Mouse (Mus musculus) brain, embryonic 14.5 days (tissue): ENCODE measurements around the gene Ogfod1.
A peak's percentile ranks its signal among the peaks of the same experiment; 100 is the strongest.

Source experiments
- CTCF ChIP-seq: fragments of 200-500 bp; IDR thresholded peaks from 2 replicates; pipeline ENCODE4 v1.5.1; 2012; ENCODE audit warnings: inconsistent platforms, mild to moderate bottlenecking, moderate library complexity, borderline replicate concordance; ENCODE audit not compliant: insufficient read depth, insufficient read length; ENCODE audit errors: extremely low read depth
- POLR2A ChIP-seq: fragments of 200-500 bp; IDR thresholded peaks from 2 replicates; pipeline ENCODE4 v1.6.1; 2012; ENCODE audit warnings: mild to moderate bottlenecking, inconsistent platforms, borderline replicate concordance; ENCODE audit not compliant: poor library complexity, insufficient read depth, insufficient read length, severe bottlenecking; ENCODE audit errors: extremely low read depth

DNA sequence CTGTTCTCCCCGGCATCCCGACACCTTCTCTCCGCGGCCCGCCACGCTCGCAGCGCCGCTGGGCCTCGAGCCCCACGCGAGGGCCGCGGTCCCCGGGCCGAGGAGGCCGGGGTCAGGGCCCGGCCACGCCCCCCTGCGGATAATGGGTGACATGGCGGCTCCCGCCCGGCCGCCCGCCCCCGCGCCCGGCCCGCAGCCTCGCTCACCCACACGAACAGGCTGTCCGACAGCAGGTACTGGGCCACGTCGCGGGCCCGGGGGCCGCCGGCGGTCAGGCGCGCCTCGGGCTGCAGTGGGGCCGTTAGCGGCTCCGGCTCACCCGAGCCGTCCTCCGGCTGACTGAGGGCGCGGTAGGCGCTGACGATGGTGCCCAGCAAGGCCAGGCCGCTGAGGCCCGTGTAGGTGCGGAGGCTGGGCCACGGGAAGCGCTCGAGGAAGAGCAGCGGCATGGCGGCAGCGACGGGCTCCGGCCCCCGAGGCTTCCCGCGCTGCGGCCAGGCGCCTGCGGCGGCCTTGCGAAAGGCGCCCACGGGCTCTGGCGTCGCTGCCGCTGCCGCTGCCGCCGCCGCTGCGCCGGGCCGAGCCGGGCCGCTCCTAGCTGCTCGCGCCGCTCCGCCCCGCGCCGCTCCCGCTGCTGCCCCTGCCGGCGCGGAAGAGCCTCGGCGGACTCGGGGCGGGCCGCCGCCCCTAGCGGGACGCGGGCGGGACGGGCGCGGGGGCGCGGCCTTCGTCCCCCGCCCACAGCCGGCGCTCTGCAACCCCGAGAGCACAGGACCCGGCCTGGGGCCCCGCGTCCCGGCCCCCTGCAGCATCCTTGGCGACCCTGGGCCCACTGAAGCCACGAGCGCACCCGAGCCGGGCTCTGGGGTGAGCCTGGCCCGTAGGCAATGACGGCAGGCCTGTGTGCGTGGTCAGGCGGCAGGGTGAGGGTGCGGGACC is 24.7 kb upstream of the Ogfod1 start, which contains the start of gene Amfr:
- peak; percentile 23; the same call in 1 of the 2 replicates for TF ChIP-seq CTCF
- TF ChIP-seq POLR2A = peak; percentile 69
